In genomic region chr10:105571831-105572230, GRCm38 (mm10) we compare ENCODE assay signal across 9 mouse cellular contexts. TPM values are rescaled to one million over a fixed set of nuclear protein-coding genes. Genes with fewer than 3 reads are reported as not detected.
A peak's percentile ranks its signal among the peaks of the same experiment; 100 is the strongest.
DNase-seq lines count a peak whose midpoint lies in the region; ATAC-seq and TF ChIP-seq lines count a peak whose summit lies in the region.
"Had no signal": no experiment of that assay in that cellular context is flagged by ENCODE, and none has a peak within 500 bp of the region (broad histone marks: within the 10 kb centered on the region; RNA-seq: fewer than 3 reads in every experiment).

No protein-coding gene starts in this region.

- no peak for ATAC-seq in lung, postnatal 0 days
- ATAC-seq in limb, embryonic 14.5 days (ENCODE audit: low FRiP score, low read depth): no peak

- intact Hi-C loops in gastrocnemius, postnatal 36 days (cut with DNase I): no loop called here

- H3K36me3 ChIP-seq in lung, postnatal 0 days (ENCODE audit: insufficient read depth, low read length): no peaks in the 10 kb centered on the region
- no peaks in the 10 kb centered on the region for H3K36me3 ChIP-seq in limb, embryonic 14.5 days (ENCODE audit: control insufficient read depth, insufficient read depth, low read length)
- H3K36me3 ChIP-seq: liver, embryonic 15.5 days had no signal

- no peak overlapping the region for H3K27ac ChIP-seq in lung, postnatal 0 days (ENCODE audit: low read length)
- H3K27ac ChIP-seq in limb, embryonic 14.5 days (replicated peaks; ENCODE audit: low read depth, low read length): no peak overlapping the region
- H3K27ac ChIP-seq: liver, embryonic 15.5 days had no signal

- H3K4me1 ChIP-seq in lung, postnatal 0 days (ENCODE audit: insufficient read depth, low read depth, low read length): no peaks in the 10 kb centered on the region
- H3K4me1 ChIP-seq in limb, embryonic 14.5 days (ENCODE audit: control insufficient read depth, insufficient read depth, low read length): peaks cover 14% of the 10 kb centered on the region

- peak overlapping the region; percentile 75; the same call in 1 of the 2 replicates for H3K4me3 ChIP-seq in lung, postnatal 0 days (ENCODE audit: low read depth, low read length)
- H3K4me3 ChIP-seq in limb, embryonic 14.5 days (replicated peaks; ENCODE audit: low read length): peak overlapping the region; percentile 52

- H3K9me3 ChIP-seq in lung, postnatal 0 days (ENCODE audit: low read length): no peaks in the 10 kb centered on the region
- no peaks in the 10 kb centered on the region for H3K9me3 ChIP-seq in limb, embryonic 14.5 days (ENCODE audit: control insufficient read depth, low read length)
- H3K9me3 ChIP-seq: liver, embryonic 15.5 days had no signal

- peak overlapping the region; percentile 89 for H3K4me2 ChIP-seq in lung, postnatal 0 days (replicated peaks; ENCODE audit: low read depth, low read length)
- peak overlapping the region; percentile 78 for H3K4me2 ChIP-seq in limb, embryonic 14.5 days (replicated peaks; ENCODE audit: low read depth, low read length, severe bottlenecking)

- peak; percentile 8 for DNase-seq in gastrocnemius, adult 18-20 months (ENCODE audit: low spot score)
- no peak for DNase-seq in gastrocnemius, postnatal 36 days
- no peak for DNase-seq in lung, postnatal 0 days (ENCODE audit: low spot score)
- DNase-seq in lung, adult 18-20 months: no peak
- peak; percentile 28 for DNase-seq in limb, embryonic 14.5 days (ENCODE audit: low spot score)
- DNase-seq in cerebellum, adult 8-10 months: no peak
- DNase-seq in layer of hippocampus, adult 8-10 months (ENCODE audit: low spot score in 2 of 2): no peak
- no peak for DNase-seq in retina, embryonic 14.5 days (ENCODE audit: low spot score)

- no peak for TF ChIP-seq POLR2A in limb, embryonic 14.5 days (IDR thresholded peaks at IDR 0.05; ENCODE audit: borderline replicate concordance, extremely low read depth, insufficient read depth, insufficient read length)

- no peak overlapping the region for H3K9ac ChIP-seq in lung, postnatal 0 days (replicated peaks; ENCODE audit: low read depth)
- H3K9ac ChIP-seq in limb, embryonic 14.5 days (ENCODE audit: low read depth, low read length, severe bottlenecking): peak overlapping the region; percentile 74
- H3K9ac ChIP-seq: liver, embryonic 15.5 days had no signal

- WGBS in lung, postnatal 0 days: 56% methylated on average over 4 of the region's 4 CpGs
- 56% methylated on average over 4 of the region's 4 CpGs for WGBS in limb, embryonic 14.5 days

- no peaks in the 10 kb centered on the region for H3K27me3 ChIP-seq in lung, postnatal 0 days (replicated peaks; ENCODE audit: insufficient read depth, low read length)
- H3K27me3 ChIP-seq in limb, embryonic 14.5 days (ENCODE audit: control insufficient read depth, insufficient read depth, low read length): no peaks in the 10 kb centered on the region

- no peak for TF ChIP-seq CTCF in lung, postnatal 0 days (IDR thresholded peaks at IDR 0.05)

- no peak for TF ChIP-seq EP300 in lung, postnatal 0 days (IDR thresholded peaks at IDR 0.05)

RNA-seq across cellular contexts. Expression of gene Tmtc2, which starts 2.4 kb away (rescaled TPM):
- 1 to 10 TPM; 1.5 to 2.0 TPM for total RNA-seq in gastrocnemius, adult 18-20 months (2021)
- total RNA-seq in gastrocnemius, postnatal 36 days (2021): 1 to 10 TPM; 1.1 to 1.3 TPM
- 7.2 and 10.2 TPM in 2 replicates for polyA plus RNA-seq in lung, postnatal 0 days (2015; fragmentation: Nextera tagmentation; extraction: Ambion mirVana)
- 25.0 and 28.5 TPM in 2 replicates for polyA plus RNA-seq in limb, embryonic 14.5 days (2012; rRNA removed)
- 16.5 and 19.4 TPM in 2 replicates for polyA plus RNA-seq in limb, embryonic 14.5 days (2014; fragmentation: Nextera tagmentation; extraction: Ambion mirVana)
- 10 to 100 TPM in 3 of 4 experiments, 1 to 10 TPM in 1; 9.7 to 11.9 (median 10.9) TPM for total RNA-seq in layer of hippocampus, adult 8-10 months (2022)

Comparison
In these comparisons a context has a peak if more than half of its experiments do, and no peak if none do; other contexts are left out.
1. DNase-seq: peak in gastrocnemius, adult 18-20 months (single experiment) and limb, embryonic 14.5 days (single experiment); none in gastrocnemius, postnatal 36 days (0 of 2), lung, postnatal 0 days (single experiment), lung, adult 18-20 months (0 of 2), cerebellum, adult 8-10 months (single experiment), layer of hippocampus, adult 8-10 months (0 of 2) and retina, embryonic 14.5 days (single experiment).